Mouse (Mus musculus): ENCODE measurements around the gene Taar3. TPM values are rescaled to one million over a fixed set of nuclear protein-coding genes. Genes with fewer than 3 reads are reported as not detected.

The Taar3 gene
- polyA plus RNA-seq, 1 experiment: not detected

- 33% methylated on average over 6 of the region's 6 CpGs for WGBS
These were observed 11.0 kb upstream of the Taar3 start, which contains the start of gene Taar2 for GRCm38 (mm10) chr10:23938312-23938711. Taar2 (plus strand) TSS chr10:23938572.

DNA sequence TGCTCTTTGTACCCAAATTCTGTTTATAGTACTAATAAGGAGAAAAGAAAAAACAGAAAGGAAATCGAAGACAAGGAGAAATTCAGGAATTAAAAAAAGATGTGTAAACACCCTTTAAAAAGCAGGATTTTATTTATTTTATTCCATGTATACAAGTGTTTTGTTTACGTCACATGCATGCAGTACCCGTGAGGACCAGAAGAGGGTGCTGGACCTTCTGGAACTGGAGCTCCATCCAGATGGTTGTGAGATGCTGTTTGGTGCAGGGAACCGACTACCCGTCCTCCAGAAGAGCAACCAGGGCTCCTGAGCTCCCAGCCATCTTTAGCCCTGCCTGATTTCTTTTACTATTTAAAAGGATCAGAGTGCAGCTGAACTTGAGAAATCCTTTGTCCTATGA lies 6.9 kb upstream of the Taar3 start:
- no peak for DNase-seq
- no peaks in the 10 kb centered on the region for H3K36me3 ChIP-seq (ENCODE audit: control insufficient read depth, insufficient read depth, low read length)
- H3K27ac ChIP-seq (ENCODE audit: insufficient read depth, low read depth, low read length): no peak overlapping the region
- no peaks in the 10 kb centered on the region for H3K4me1 ChIP-seq (ENCODE audit: control insufficient read depth, insufficient read depth, low read length)
- no peak overlapping the region for H3K4me3 ChIP-seq (ENCODE audit: insufficient read depth, low read depth, low read length)
- WGBS: 82% methylated on average over 5 of the region's 5 CpGs
- H3K27me3 ChIP-seq (replicated peaks; ENCODE audit: control insufficient read depth, insufficient read depth, low read length): no peaks in the 10 kb centered on the region; the same call in 1 of the 2 replicates
- TF ChIP-seq CTCF (conservative IDR thresholded peaks at IDR 0.05; ENCODE audit: insufficient read depth, insufficient read length, low read depth, low read length): peak; percentile 42
- no peak for TF ChIP-seq POLR2A (IDR thresholded peaks at IDR 0.05; ENCODE audit: low read depth, low read length)

More at GRCm38 (mm10) chr10:23938312-23938711, 11.0 kb upstream of the Taar3 start, which contains the start of gene Taar2:
- Histone ChIP-seq H3K27ac (ENCODE audit: insufficient read depth, low read depth, low read length) (no peak within 1 kb of the TSS), H3K36me3 (ENCODE audit: control insufficient read depth, insufficient read depth, low read length) (no peaks in the 10 kb centered on the region), H3K27me3 (replicated peaks; ENCODE audit: control insufficient read depth, insufficient read depth, low read length) (no peaks in the 10 kb centered on the region; the same call in 1 of the 2 replicates), H3K4me3 (ENCODE audit: insufficient read depth, low read depth, low read length) (no peak within 1 kb of the TSS), H3K4me1 (ENCODE audit: control insufficient read depth, insufficient read depth, low read length) (no peaks in the 10 kb centered on the region)
- TF ChIP-seq CTCF (conservative IDR thresholded peaks at IDR 0.05; ENCODE audit: insufficient read depth, insufficient read length, low read depth, low read length) (no peak), POLR2A (IDR thresholded peaks at IDR 0.05; ENCODE audit: low read depth, low read length) (no peak)
- DNase-seq: no peak

- 49% methylated on average over 7 of the region's 7 CpGs for WGBS
These were observed 1.3 kb upstream of the Taar3 start for GRCm38 (mm10) chr10:23948026-23948425.

DNA sequence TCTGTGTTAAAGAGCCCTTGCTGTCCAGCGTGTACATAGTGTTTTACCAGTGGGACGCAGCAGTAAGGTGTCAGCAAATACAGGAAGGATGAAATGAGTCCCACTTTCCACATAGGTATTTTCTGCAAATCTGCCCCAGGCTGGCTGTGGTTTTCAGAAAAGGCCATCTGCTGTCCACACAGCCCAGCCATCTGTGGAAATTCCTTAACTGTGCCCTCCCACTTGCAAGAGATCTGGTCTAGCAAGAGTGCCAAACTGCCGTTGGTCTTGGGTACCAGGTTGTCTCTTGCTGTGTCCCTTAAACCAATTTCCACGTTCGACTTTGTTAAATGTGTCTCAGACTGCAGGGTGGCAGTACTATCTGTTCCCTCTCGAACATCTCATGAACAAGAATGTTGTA lies 2.4 kb downstream of the Taar3 start:
- DNase-seq: no peak
- no peak for TF ChIP-seq CTCF (conservative IDR thresholded peaks at IDR 0.05; ENCODE audit: insufficient read depth, insufficient read length, low read depth, low read length)
- no peak for TF ChIP-seq POLR2A (IDR thresholded peaks at IDR 0.05; ENCODE audit: low read depth, low read length)
- Histone ChIP-seq H3K36me3 (ENCODE audit: control insufficient read depth, insufficient read depth, low read length) (no peaks in the 10 kb centered on the region), H3K4me1 (ENCODE audit: control insufficient read depth, insufficient read depth, low read length) (no peaks in the 10 kb centered on the region), H3K4me3 (ENCODE audit: insufficient read depth, low read depth, low read length) (no peak overlapping the region), H3K27me3 (replicated peaks; ENCODE audit: control insufficient read depth, insufficient read depth, low read length) (no peaks in the 10 kb centered on the region), H3K27ac (ENCODE audit: insufficient read depth, low read depth, low read length) (no peak overlapping the region)
- 75% methylated on average over 6 of the region's 6 CpGs for WGBS

More at GRCm38 (mm10) chr10:23948026-23948425, 1.3 kb upstream of the Taar3 start:
- Histone ChIP-seq H3K27ac (ENCODE audit: insufficient read depth, low read depth, low read length) (no peak overlapping the region), H3K27me3 (replicated peaks; ENCODE audit: control insufficient read depth, insufficient read depth, low read length) (no peaks in the 10 kb centered on the region), H3K4me1 (ENCODE audit: control insufficient read depth, insufficient read depth, low read length) (no peaks in the 10 kb centered on the region), H3K4me3 (ENCODE audit: insufficient read depth, low read depth, low read length) (no peak overlapping the region), H3K36me3 (ENCODE audit: control insufficient read depth, insufficient read depth, low read length) (no peaks in the 10 kb centered on the region)
- TF ChIP-seq POLR2A (IDR thresholded peaks at IDR 0.05; ENCODE audit: low read depth, low read length): no peak
- TF ChIP-seq CTCF (conservative IDR thresholded peaks at IDR 0.05; ENCODE audit: insufficient read depth, insufficient read length, low read depth, low read length): no peak
- DNase-seq: no peak

DNA sequence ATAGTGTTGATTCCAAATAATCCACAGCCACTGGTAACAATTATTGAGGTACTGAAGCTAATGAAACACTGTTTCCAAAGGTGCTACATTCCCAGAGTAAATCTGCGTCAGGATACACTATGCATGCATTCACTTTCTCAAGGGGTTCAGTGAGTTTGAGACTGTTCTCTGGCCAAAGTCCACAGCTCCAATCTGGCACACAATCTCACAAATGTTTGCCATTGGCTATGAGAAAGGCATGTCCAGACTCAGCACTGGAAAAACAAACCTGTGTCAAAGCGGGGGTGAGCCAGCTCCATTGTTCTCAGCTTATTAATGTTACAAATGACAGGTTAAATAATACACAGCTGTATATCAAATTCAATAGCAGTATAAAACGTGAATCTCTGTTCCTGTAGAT lies 9.7 kb downstream of the Taar3 start:
- TF ChIP-seq CTCF (conservative IDR thresholded peaks at IDR 0.05; ENCODE audit: insufficient read depth, insufficient read length, low read depth, low read length) (no peak), POLR2A (IDR thresholded peaks at IDR 0.05; ENCODE audit: low read depth, low read length) (no peak)
- H3K4me1 ChIP-seq (ENCODE audit: control insufficient read depth, insufficient read depth, low read length): no peaks in the 10 kb centered on the region
- no peaks in the 10 kb centered on the region for H3K27me3 ChIP-seq (replicated peaks; ENCODE audit: control insufficient read depth, insufficient read depth, low read length)
- no peak overlapping the region for H3K4me3 ChIP-seq (ENCODE audit: insufficient read depth, low read depth, low read length)
- DNase-seq: peak; percentile 82
- H3K27ac ChIP-seq (ENCODE audit: insufficient read depth, low read depth, low read length): no peak overlapping the region
- WGBS: 20% methylated on average over 3 of the region's 3 CpGs
- no peaks in the 10 kb centered on the region for H3K36me3 ChIP-seq (ENCODE audit: control insufficient read depth, insufficient read depth, low read length)

GRCm38 (mm10) chr10:23960444-23960915 lies 11.1 kb downstream of the Taar3 start, which contains the start of gene Taar4:
Taar4 (plus strand) TSS chr10:23960494.
- Histone ChIP-seq H3K27ac (ENCODE audit: insufficient read depth, low read depth, low read length) (no peak within 1 kb of the TSS), H3K4me1 (ENCODE audit: control insufficient read depth, insufficient read depth, low read length) (no peaks in the 10 kb centered on the region), H3K36me3 (ENCODE audit: control insufficient read depth, insufficient read depth, low read length) (no peaks in the 10 kb centered on the region), H3K4me3 (ENCODE audit: insufficient read depth, low read depth, low read length) (no peak within 1 kb of the TSS), H3K27me3 (replicated peaks; ENCODE audit: control insufficient read depth, insufficient read depth, low read length) (no peaks in the 10 kb centered on the region)
- WGBS: 94% methylated on average over 13 of the region's 13 CpGs
- DNase-seq: no peak
- TF ChIP-seq CTCF (conservative IDR thresholded peaks at IDR 0.05; ENCODE audit: insufficient read depth, insufficient read length, low read depth, low read length) (no peak), POLR2A (IDR thresholded peaks at IDR 0.05; ENCODE audit: low read depth, low read length) (no peak)

DNA sequence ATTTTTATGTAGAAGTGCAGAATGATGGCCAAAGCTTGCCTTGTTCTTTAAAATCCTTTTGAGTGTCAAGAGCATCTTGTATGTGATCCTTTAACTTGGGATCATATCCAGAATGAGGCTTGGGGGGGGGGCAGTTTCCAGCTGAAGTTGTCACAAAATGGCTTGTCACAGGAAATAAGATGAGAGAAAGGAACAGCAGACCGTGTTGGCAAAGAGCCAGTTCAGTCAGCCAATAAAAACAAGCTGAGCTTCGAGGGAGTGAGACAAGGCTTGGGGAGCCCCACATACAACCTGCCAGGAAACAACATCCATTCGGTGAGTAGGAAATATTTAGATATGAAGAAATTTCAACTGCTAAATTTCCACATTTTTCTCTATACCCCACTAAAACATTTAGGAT lies 14.1 kb downstream of the Taar3 start:
- no peak for DNase-seq
- TF ChIP-seq POLR2A (IDR thresholded peaks at IDR 0.05; ENCODE audit: low read depth, low read length) (no peak), CTCF (conservative IDR thresholded peaks at IDR 0.05; ENCODE audit: insufficient read depth, insufficient read length, low read depth, low read length) (no peak)

More for the DNA sequence above, 14.1 kb downstream of the Taar3 start:
- H3K4me1 ChIP-seq (ENCODE audit: control insufficient read depth, insufficient read depth, low read length): no peaks in the 10 kb centered on the region
- no peaks in the 10 kb centered on the region for H3K27me3 ChIP-seq (replicated peaks; ENCODE audit: control insufficient read depth, insufficient read depth, low read length)
- no peaks in the 10 kb centered on the region for H3K36me3 ChIP-seq (ENCODE audit: control insufficient read depth, insufficient read depth, low read length)
- no peak overlapping the region for H3K27ac ChIP-seq (ENCODE audit: insufficient read depth, low read depth, low read length)
- no peak overlapping the region for H3K4me3 ChIP-seq (ENCODE audit: insufficient read depth, low read depth, low read length)
- WGBS: 35% methylated on average over 3 of the region's 3 CpGs

All from kidney, adult 2 months (tissue).